Mouse (Mus musculus): Measurements from ENCODE around the gene Olfr718-ps1. TPM values are rescaled to one million over a fixed set of nuclear protein-coding genes. Genes with fewer than 3 reads are reported as not detected.

Gene Olfr718-ps1
- polyA plus RNA-seq, 1 experiment from 2014 or later: not detected

- H3K9me3 ChIP-seq (replicated peaks): peaks cover 15% of the 10 kb centered on the region
- no peak overlapping the region for H3K4me2 ChIP-seq
- no peak overlapping the region for H3K9ac ChIP-seq
- no peak for ATAC-seq (ENCODE audit: insufficient number of reproducible peaks, low FRiP score)
- no peak overlapping the region for H3K4me3 ChIP-seq
- H3K27me3 ChIP-seq (replicated peaks): no peaks in the 10 kb centered on the region
- WGBS: 73% methylated on average over 8 of the region's 8 CpGs
- no peaks in the 10 kb centered on the region for H3K36me3 ChIP-seq
- no peak overlapping the region for H3K27ac ChIP-seq (ENCODE audit: poor library complexity, severe bottlenecking)
- no peaks in the 10 kb centered on the region for H3K4me1 ChIP-seq (replicated peaks)
Measured at GRCm38 (mm10) chr5:143127837-143128236, 19.5 kb downstream of the Olfr718-ps1 start.

- no peak overlapping the region for H3K9ac ChIP-seq
- no peaks in the 10 kb centered on the region for H3K27me3 ChIP-seq (replicated peaks)
- H3K4me3 ChIP-seq: no peak overlapping the region
- peaks cover 15% of the 10 kb centered on the region for H3K9me3 ChIP-seq (replicated peaks)
- H3K4me2 ChIP-seq: no peak overlapping the region
- no peaks in the 10 kb centered on the region for H3K36me3 ChIP-seq
- H3K27ac ChIP-seq (ENCODE audit: poor library complexity, severe bottlenecking): no peak overlapping the region
- no peak for ATAC-seq (ENCODE audit: insufficient number of reproducible peaks, low FRiP score)
- 67% methylated on average over 4 of the region's 4 CpGs for WGBS
- no peaks in the 10 kb centered on the region for H3K4me1 ChIP-seq (replicated peaks)
Measured at GRCm38 (mm10) chr5:143126908-143127307, 20.5 kb downstream of the Olfr718-ps1 start.

GRCm38 (mm10) chr5:143126089-143126488, 21.3 kb downstream of the Olfr718-ps1 start:
- no peak overlapping the region for H3K4me2 ChIP-seq
- H3K27me3 ChIP-seq (replicated peaks): no peaks in the 10 kb centered on the region
- ATAC-seq (ENCODE audit: insufficient number of reproducible peaks, low FRiP score): no peak
- H3K4me1 ChIP-seq (replicated peaks): no peaks in the 10 kb centered on the region
- H3K27ac ChIP-seq (ENCODE audit: poor library complexity, severe bottlenecking): no peak overlapping the region
- H3K4me3 ChIP-seq: no peak overlapping the region
- H3K36me3 ChIP-seq: no peaks in the 10 kb centered on the region
- 86% methylated on average over 9 of the region's 9 CpGs for WGBS
- peaks cover 15% of the 10 kb centered on the region for H3K9me3 ChIP-seq (replicated peaks)
- no peak overlapping the region for H3K9ac ChIP-seq

- Histone ChIP-seq H3K4me3 (no peak overlapping the region), H3K36me3 (no peaks in the 10 kb centered on the region), H3K4me1 (replicated peaks) (no peaks in the 10 kb centered on the region), H3K9ac (no peak overlapping the region), H3K27me3 (replicated peaks) (no peaks in the 10 kb centered on the region), H3K4me2 (no peak overlapping the region), H3K27ac (ENCODE audit: poor library complexity, severe bottlenecking) (no peak overlapping the region), H3K9me3 (replicated peaks) (peaks cover 15% of the 10 kb centered on the region)
- WGBS: 74% methylated on average over 7 of the region's 7 CpGs
- no peak for ATAC-seq (ENCODE audit: insufficient number of reproducible peaks, low FRiP score)
Measured at GRCm38 (mm10) chr5:143125601-143126000, 21.8 kb downstream of the Olfr718-ps1 start.

GRCm38 (mm10) chr5:143124805-143125378, 22.5 kb downstream of the Olfr718-ps1 start:
- no peaks in the 10 kb centered on the region for H3K27me3 ChIP-seq (replicated peaks)
- no peak overlapping the region for H3K9ac ChIP-seq
- ATAC-seq (ENCODE audit: insufficient number of reproducible peaks, low FRiP score): no peak
- no peak overlapping the region for H3K27ac ChIP-seq (ENCODE audit: poor library complexity, severe bottlenecking)
- no peak overlapping the region for H3K4me3 ChIP-seq
- peaks cover 11% of the 10 kb centered on the region for H3K9me3 ChIP-seq (replicated peaks)
- no peak overlapping the region for H3K4me2 ChIP-seq
- no peaks in the 10 kb centered on the region for H3K36me3 ChIP-seq
- no peaks in the 10 kb centered on the region for H3K4me1 ChIP-seq (replicated peaks)
- WGBS: 78% methylated on average over 4 of the region's 4 CpGs

- H3K4me3 ChIP-seq: no peak overlapping the region
- H3K9me3 ChIP-seq (replicated peaks): peaks cover under 1% of the 10 kb centered on the region; the same call in 1 of the 2 replicates
- no peaks in the 10 kb centered on the region for H3K4me1 ChIP-seq (replicated peaks)
- H3K9ac ChIP-seq: no peak overlapping the region
- H3K27me3 ChIP-seq (replicated peaks): no peaks in the 10 kb centered on the region
- no peaks in the 10 kb centered on the region for H3K36me3 ChIP-seq
- no peak overlapping the region for H3K4me2 ChIP-seq
- WGBS: 19% methylated on average over 1 of the region's 1 CpGs
- ATAC-seq (ENCODE audit: insufficient number of reproducible peaks, low FRiP score): no peak
- H3K27ac ChIP-seq (ENCODE audit: poor library complexity, severe bottlenecking): no peak overlapping the region
Measured at GRCm38 (mm10) chr5:143122673-143123072, 24.7 kb downstream of the Olfr718-ps1 start.

- no peak overlapping the region for H3K9ac ChIP-seq
- H3K4me1 ChIP-seq (replicated peaks): no peaks in the 10 kb centered on the region
- no peak for ATAC-seq (ENCODE audit: insufficient number of reproducible peaks, low FRiP score)
- H3K9me3 ChIP-seq (replicated peaks): peaks cover 5% of the 10 kb centered on the region
- no peaks in the 10 kb centered on the region for H3K36me3 ChIP-seq
- H3K4me2 ChIP-seq: no peak overlapping the region
- no peak overlapping the region for H3K27ac ChIP-seq (ENCODE audit: poor library complexity, severe bottlenecking)
- no peak overlapping the region for H3K4me3 ChIP-seq
- WGBS: 77% methylated on average over 8 of the region's 8 CpGs
- H3K27me3 ChIP-seq (replicated peaks): no peaks in the 10 kb centered on the region
Measured at GRCm38 (mm10) chr5:143122125-143122524, 25.3 kb downstream of the Olfr718-ps1 start.

GRCm38 (mm10) chr5:143112281-143113246, 34.8 kb downstream of the Olfr718-ps1 start, which contains the start of gene Rnf216:
TSS of gene Rnf216 (minus strand) at chr5:143112994.
- Histone ChIP-seq H3K9ac (peak within 1 kb of the TSS; percentile 96), H3K4me2 (peak within 1 kb of the TSS; percentile 97), H3K27me3 (replicated peaks) (no peaks in the 10 kb centered on the region), H3K9me3 (replicated peaks) (peaks cover 4% of the 10 kb centered on the region), H3K27ac (ENCODE audit: poor library complexity, severe bottlenecking) (peak within 1 kb of the TSS; percentile 96), H3K4me3 (peak within 1 kb of the TSS; percentile 96), H3K4me1 (replicated peaks) (peaks cover 35% of the 10 kb centered on the region), H3K36me3 (peaks cover 3% of the 10 kb centered on the region)
- peak; percentile 93 for ATAC-seq (ENCODE audit: insufficient number of reproducible peaks, low FRiP score)
- WGBS: 1% methylated on average over 110 of the region's 110 CpGs

GRCm38 (mm10) chr5:143106842-143107241, 40.5 kb downstream of the Olfr718-ps1 start:
- no peak overlapping the region for H3K9ac ChIP-seq
- no peak overlapping the region for H3K4me3 ChIP-seq
- WGBS: 81% methylated on average over 3 of the region's 3 CpGs
- no peaks in the 10 kb centered on the region for H3K27me3 ChIP-seq (replicated peaks)
- H3K4me1 ChIP-seq (replicated peaks): peaks cover 48% of the 10 kb centered on the region
- no peak overlapping the region for H3K4me2 ChIP-seq
- H3K9me3 ChIP-seq (replicated peaks): no peaks in the 10 kb centered on the region
- no peak overlapping the region for H3K27ac ChIP-seq (ENCODE audit: poor library complexity, severe bottlenecking)
- peaks cover 3% of the 10 kb centered on the region for H3K36me3 ChIP-seq
- ATAC-seq (ENCODE audit: insufficient number of reproducible peaks, low FRiP score): no peak

GRCm38 (mm10) chr5:143103231-143103630, 44.1 kb downstream of the Olfr718-ps1 start:
- no peaks in the 10 kb centered on the region for H3K36me3 ChIP-seq
- no peaks in the 10 kb centered on the region for H3K9me3 ChIP-seq (replicated peaks)
- no peak overlapping the region for H3K4me3 ChIP-seq
- no peak overlapping the region for H3K4me2 ChIP-seq
- no peak overlapping the region for H3K27ac ChIP-seq (ENCODE audit: poor library complexity, severe bottlenecking)
- 87% methylated on average over 2 of the region's 2 CpGs for WGBS
- H3K27me3 ChIP-seq (replicated peaks): no peaks in the 10 kb centered on the region
- peaks cover 33% of the 10 kb centered on the region for H3K4me1 ChIP-seq (replicated peaks)
- no peak overlapping the region for H3K9ac ChIP-seq
- ATAC-seq (ENCODE audit: insufficient number of reproducible peaks, low FRiP score): no peak

- H3K4me2 ChIP-seq: no peak overlapping the region
- no peak overlapping the region for H3K27ac ChIP-seq (ENCODE audit: poor library complexity, severe bottlenecking)
- H3K4me1 ChIP-seq (replicated peaks): peaks cover 20% of the 10 kb centered on the region
- 73% methylated on average over 1 of the region's 1 CpGs for WGBS
- peak overlapping the region; percentile 32; the same call in 1 of the 2 replicates for H3K9ac ChIP-seq
- H3K4me3 ChIP-seq: no peak overlapping the region
- H3K36me3 ChIP-seq: no peaks in the 10 kb centered on the region
- H3K27me3 ChIP-seq (replicated peaks): no peaks in the 10 kb centered on the region
- ATAC-seq (ENCODE audit: insufficient number of reproducible peaks, low FRiP score): no peak
- no peaks in the 10 kb centered on the region for H3K9me3 ChIP-seq (replicated peaks)
Measured at GRCm38 (mm10) chr5:143101626-143102025, 45.8 kb downstream of the Olfr718-ps1 start.
